Mouse (Mus musculus): ENCODE data around the gene Lamtor5. TPM values are rescaled to one million over a fixed set of nuclear protein-coding genes. Genes with fewer than 3 reads are reported as not detected.
A peak's percentile ranks its signal among the peaks of the same experiment; 100 is the strongest.

Lamtor5 gene
- polyA plus RNA-seq, 1 experiment: 33.7 TPM

- Histone ChIP-seq H3K36me3 (replicated peaks; ENCODE audit: low read length) (no peaks in the 10 kb centered on the region), H3K4me1 (peaks cover 4% of the 10 kb centered on the region; the same call in 1 of the 2 replicates), H3K4me3 (replicated peaks) (no peak overlapping the region), H3K9me3 (no peaks in the 10 kb centered on the region), H3K27me3 (replicated peaks) (peaks cover 56% of the 10 kb centered on the region)
- TF ChIP-seq FLI1 (IDR thresholded peaks at IDR 0.05; ENCODE audit: low read length) (no peak), GATA1 (IDR thresholded peaks at IDR 0.05; ENCODE audit: borderline replicate concordance, low read length) (no peak)
Measured at GRCm38 (mm10) chr3:107241389-107242094, 37.1 kb upstream of the Lamtor5 start.

- H3K4me1 ChIP-seq: peaks cover 10% of the 10 kb centered on the region
- peaks cover 42% of the 10 kb centered on the region for H3K27me3 ChIP-seq (replicated peaks)
- H3K36me3 ChIP-seq (replicated peaks; ENCODE audit: low read length): no peaks in the 10 kb centered on the region
- TF ChIP-seq GATA1 (IDR thresholded peaks at IDR 0.05; ENCODE audit: borderline replicate concordance, low read length) (no peak), FLI1 (IDR thresholded peaks at IDR 0.05; ENCODE audit: low read length) (no peak)
- H3K4me3 ChIP-seq (replicated peaks): no peak overlapping the region
- H3K9me3 ChIP-seq: no peaks in the 10 kb centered on the region
Measured at GRCm38 (mm10) chr3:107246876-107247275, 31.8 kb upstream of the Lamtor5 start.

GRCm38 (mm10) chr3:107249042-107249441 is 29.6 kb upstream of the Lamtor5 start:
- Histone ChIP-seq H3K9me3 (no peaks in the 10 kb centered on the region), H3K4me3 (replicated peaks) (no peak overlapping the region), H3K4me1 (peaks cover 17% of the 10 kb centered on the region), H3K27me3 (replicated peaks) (peaks cover 38% of the 10 kb centered on the region), H3K36me3 (replicated peaks; ENCODE audit: low read length) (no peaks in the 10 kb centered on the region)
- TF ChIP-seq FLI1 (IDR thresholded peaks at IDR 0.05; ENCODE audit: low read length) (no peak), GATA1 (IDR thresholded peaks at IDR 0.05; ENCODE audit: borderline replicate concordance, low read length) (no peak)

GRCm38 (mm10) chr3:107250320-107250719 is 28.3 kb upstream of the Lamtor5 start:
- Histone ChIP-seq H3K4me3 (replicated peaks) (no peak overlapping the region), H3K9me3 (no peaks in the 10 kb centered on the region), H3K36me3 (replicated peaks; ENCODE audit: low read length) (no peaks in the 10 kb centered on the region), H3K4me1 (peaks cover 17% of the 10 kb centered on the region), H3K27me3 (replicated peaks) (peaks cover 26% of the 10 kb centered on the region)
- TF ChIP-seq GATA1 (IDR thresholded peaks at IDR 0.05; ENCODE audit: borderline replicate concordance, low read length) (no peak), FLI1 (IDR thresholded peaks at IDR 0.05; ENCODE audit: low read length) (no peak)

- peaks cover 17% of the 10 kb centered on the region for H3K4me1 ChIP-seq
- no peaks in the 10 kb centered on the region for H3K36me3 ChIP-seq (replicated peaks; ENCODE audit: low read length)
- peak overlapping the region; percentile 55 for H3K4me3 ChIP-seq (replicated peaks)
- H3K27me3 ChIP-seq (replicated peaks): peaks cover 22% of the 10 kb centered on the region
- H3K9me3 ChIP-seq: no peaks in the 10 kb centered on the region
- TF ChIP-seq FLI1 (IDR thresholded peaks at IDR 0.05; ENCODE audit: low read length) (no peak), GATA1 (IDR thresholded peaks at IDR 0.05; ENCODE audit: borderline replicate concordance, low read length) (no peak)
Measured at GRCm38 (mm10) chr3:107252035-107252434, 26.6 kb upstream of the Lamtor5 start.

- Histone ChIP-seq H3K9me3 (no peaks in the 10 kb centered on the region), H3K4me1 (peaks cover 17% of the 10 kb centered on the region), H3K36me3 (replicated peaks; ENCODE audit: low read length) (no peaks in the 10 kb centered on the region), H3K4me3 (replicated peaks) (no peak overlapping the region), H3K27me3 (replicated peaks) (peaks cover 16% of the 10 kb centered on the region)
- TF ChIP-seq GATA1 (IDR thresholded peaks at IDR 0.05; ENCODE audit: borderline replicate concordance, low read length): no peak
- no peak for TF ChIP-seq FLI1 (IDR thresholded peaks at IDR 0.05; ENCODE audit: low read length)
Measured at GRCm38 (mm10) chr3:107253925-107254324, 24.7 kb upstream of the Lamtor5 start.

- Histone ChIP-seq H3K9me3 (no peaks in the 10 kb centered on the region), H3K4me3 (replicated peaks) (no peak overlapping the region), H3K4me1 (peaks cover 12% of the 10 kb centered on the region), H3K27me3 (replicated peaks) (peaks cover 18% of the 10 kb centered on the region), H3K36me3 (replicated peaks; ENCODE audit: low read length) (no peaks in the 10 kb centered on the region)
- TF ChIP-seq GATA1 (IDR thresholded peaks at IDR 0.05; ENCODE audit: borderline replicate concordance, low read length) (no peak), FLI1 (IDR thresholded peaks at IDR 0.05; ENCODE audit: low read length) (no peak)
Measured at GRCm38 (mm10) chr3:107255992-107256391, 22.7 kb upstream of the Lamtor5 start.

- Histone ChIP-seq H3K4me3 (replicated peaks) (no peak overlapping the region), H3K9me3 (no peaks in the 10 kb centered on the region), H3K27me3 (replicated peaks) (peaks cover 18% of the 10 kb centered on the region), H3K36me3 (replicated peaks; ENCODE audit: low read length) (no peaks in the 10 kb centered on the region), H3K4me1 (peaks cover 8% of the 10 kb centered on the region)
- TF ChIP-seq GATA1 (IDR thresholded peaks at IDR 0.05; ENCODE audit: borderline replicate concordance, low read length): no peak
- TF ChIP-seq FLI1 (IDR thresholded peaks at IDR 0.05; ENCODE audit: low read length): no peak
Measured at GRCm38 (mm10) chr3:107256724-107257123, 21.9 kb upstream of the Lamtor5 start.

- Histone ChIP-seq H3K27me3 (replicated peaks) (peaks cover 20% of the 10 kb centered on the region), H3K4me3 (replicated peaks) (no peak overlapping the region), H3K36me3 (replicated peaks; ENCODE audit: low read length) (no peaks in the 10 kb centered on the region), H3K9me3 (no peaks in the 10 kb centered on the region), H3K4me1 (no peaks in the 10 kb centered on the region)
- TF ChIP-seq FLI1 (IDR thresholded peaks at IDR 0.05; ENCODE audit: low read length) (no peak), GATA1 (IDR thresholded peaks at IDR 0.05; ENCODE audit: borderline replicate concordance, low read length) (no peak)
Measured at GRCm38 (mm10) chr3:107257924-107258323, 20.7 kb upstream of the Lamtor5 start.

- H3K27me3 ChIP-seq (replicated peaks): peaks cover 24% of the 10 kb centered on the region
- H3K36me3 ChIP-seq (replicated peaks; ENCODE audit: low read length): no peaks in the 10 kb centered on the region
- H3K4me3 ChIP-seq (replicated peaks): no peak overlapping the region
- no peak for TF ChIP-seq GATA1 (IDR thresholded peaks at IDR 0.05; ENCODE audit: borderline replicate concordance, low read length)
- no peak for TF ChIP-seq FLI1 (IDR thresholded peaks at IDR 0.05; ENCODE audit: low read length)
- no peaks in the 10 kb centered on the region for H3K9me3 ChIP-seq
- no peaks in the 10 kb centered on the region for H3K4me1 ChIP-seq
Measured at GRCm38 (mm10) chr3:107260956-107261850, 17.5 kb upstream of the Lamtor5 start.

Data from megakaryocyte, embryonic 14.5 days (primary cell).